Mouse (Mus musculus): Measurements from ENCODE around the gene Tmprss11a.

The Tmprss11a gene

DNA sequence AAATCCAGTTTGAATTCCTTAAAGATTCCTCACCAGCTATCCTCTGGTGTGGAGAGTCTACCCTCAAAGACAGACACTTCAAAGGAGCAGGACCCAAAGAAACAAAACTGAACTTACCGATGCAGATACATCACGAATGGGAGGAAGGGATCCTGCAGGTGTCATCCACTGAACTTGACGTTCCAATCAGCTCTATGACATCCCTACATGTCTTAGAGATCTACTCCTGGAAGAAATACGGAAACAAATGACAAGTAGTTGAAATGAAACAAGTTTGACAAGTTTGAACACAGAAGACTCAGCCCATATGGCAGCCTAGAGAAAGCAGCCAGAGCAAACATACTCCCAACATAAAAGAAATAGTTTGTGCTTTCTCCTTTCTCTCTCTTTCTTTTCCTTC is at the start of gene Tmprss11a:
Tmprss11a (minus strand) TSS at position 101 of the 400 bp plus-strand sequence.
- DNase-seq (ENCODE audit: low spot score): no peak

DNA sequence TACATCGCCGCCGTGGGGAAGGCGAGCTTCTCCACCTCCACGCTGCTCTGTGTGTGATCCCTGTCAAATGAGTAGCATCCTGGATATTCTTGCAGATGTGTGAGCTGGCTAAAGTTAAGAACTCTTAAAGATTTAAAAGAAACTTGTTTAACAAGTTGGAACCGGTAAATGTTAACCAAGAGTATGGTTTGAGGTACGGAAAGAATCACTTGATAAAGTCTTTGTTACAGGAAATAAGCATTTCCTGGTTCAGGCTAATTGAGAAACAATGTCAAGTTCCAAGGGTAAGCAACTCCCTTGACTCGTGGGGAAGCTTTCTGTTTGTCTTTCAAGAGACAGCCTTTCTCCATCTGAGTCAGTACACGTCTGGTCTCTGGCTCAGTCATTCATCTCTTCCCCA is 49.7 kb upstream of the Tmprss11a start, which contains the start of gene Tmprss11g:
Tmprss11g (minus strand) TSS at position 101 of the 400 bp plus-strand sequence.
- no peak for DNase-seq (ENCODE audit: low spot score)

DNA sequence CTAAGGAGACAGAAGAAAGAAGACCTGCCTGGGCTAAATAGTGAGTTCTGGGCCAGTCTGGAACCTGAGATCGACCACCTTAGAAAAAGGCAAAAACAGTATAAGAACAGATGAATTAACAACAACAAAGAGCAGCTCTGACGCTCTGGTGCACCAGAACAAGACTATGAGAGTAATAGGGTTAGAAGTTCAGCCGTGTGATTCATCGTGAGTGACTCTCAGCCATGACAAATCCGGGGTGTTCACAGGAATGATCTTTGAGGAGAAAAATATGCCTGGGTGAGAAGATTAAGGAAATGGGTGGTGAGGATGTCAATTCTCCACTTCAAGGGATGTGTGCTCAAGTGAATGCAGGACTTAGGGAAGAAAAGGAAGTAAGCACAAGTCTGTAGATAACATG is 42.7 kb upstream of the Tmprss11a start:
- no peak for DNase-seq (ENCODE audit: low spot score)

- no peak for DNase-seq (ENCODE audit: low spot score)
Measured at GRCm38 (mm10) chr5:86493453-86493852, 24.7 kb upstream of the Tmprss11a start.

DNA sequence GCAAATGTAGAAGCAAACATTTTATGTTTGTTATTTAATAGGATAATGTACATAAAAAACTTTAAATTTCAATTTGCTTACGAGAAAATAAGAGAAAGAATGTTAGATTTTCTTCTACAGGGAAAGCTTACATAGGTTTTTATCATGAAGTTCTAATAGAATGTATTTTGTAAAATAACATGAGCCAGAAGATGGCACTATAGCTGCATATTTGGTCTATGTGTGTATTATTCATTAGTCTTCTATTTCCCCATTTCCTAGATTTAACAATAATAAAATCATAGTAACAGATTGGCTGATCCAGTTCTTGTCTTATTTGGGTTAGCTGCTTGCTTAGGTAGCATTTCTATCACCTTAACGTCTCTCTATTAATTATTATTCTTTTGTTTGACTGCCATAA is 13.8 kb upstream of the Tmprss11a start:
- DNase-seq (ENCODE audit: low spot score): no peak

- no peak for DNase-seq (ENCODE audit: low spot score)
Measured at GRCm38 (mm10) chr5:86482031-86482430, 13.2 kb upstream of the Tmprss11a start.

DNA sequence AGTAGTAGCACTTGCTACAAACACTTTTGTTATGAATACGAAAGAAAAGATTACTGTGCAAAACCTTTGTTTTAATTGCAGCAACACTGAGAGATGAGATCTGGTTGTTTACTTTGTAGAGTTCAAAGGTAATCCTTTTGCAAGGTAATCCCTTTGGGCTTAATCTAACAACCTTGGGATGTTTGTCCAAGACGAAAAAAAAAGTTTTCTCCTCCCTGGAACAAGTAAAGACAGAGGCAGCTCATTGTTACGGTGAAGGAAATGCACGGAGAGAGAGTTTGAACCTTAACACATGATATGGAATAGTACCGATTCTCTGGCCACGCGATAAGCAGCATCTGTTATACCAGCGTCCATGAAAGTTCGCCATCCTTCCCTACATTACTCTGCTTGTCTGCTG is 5.1 kb upstream of the Tmprss11a start:
- DNase-seq (ENCODE audit: low spot score): no peak

GRCm38 (mm10) chr5:86439306-86439705 is 29.5 kb downstream of the Tmprss11a start:
- no peak for DNase-seq (ENCODE audit: low spot score)

GRCm38 (mm10) chr5:86438548-86438947 is 30.2 kb downstream of the Tmprss11a start:
- DNase-seq (ENCODE audit: low spot score): no peak

DNA sequence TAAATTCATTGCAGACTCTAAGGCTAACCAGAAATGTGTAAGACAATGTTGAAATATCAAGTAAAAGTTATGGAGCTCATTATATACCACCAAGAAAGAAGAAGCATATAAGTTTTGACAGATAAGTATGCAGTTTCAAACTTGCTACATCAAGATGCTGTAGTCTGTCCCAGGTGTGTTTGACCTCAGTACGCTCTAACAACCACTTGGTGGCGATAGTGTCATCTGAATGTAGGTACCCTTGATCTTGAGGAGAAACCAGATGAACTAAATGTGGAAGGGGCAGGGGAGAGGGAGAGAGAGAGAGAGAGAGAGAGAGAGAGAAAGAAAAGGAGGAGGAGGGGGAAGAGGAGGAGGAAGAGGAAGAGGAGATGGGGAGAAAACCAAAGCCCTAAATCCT is 36.1 kb downstream of the Tmprss11a start:
- no peak for DNase-seq (ENCODE audit: low spot score)

GRCm38 (mm10) chr5:86431096-86431495 is 37.7 kb downstream of the Tmprss11a start:
- DNase-seq (ENCODE audit: low spot score): no peak

DNA sequence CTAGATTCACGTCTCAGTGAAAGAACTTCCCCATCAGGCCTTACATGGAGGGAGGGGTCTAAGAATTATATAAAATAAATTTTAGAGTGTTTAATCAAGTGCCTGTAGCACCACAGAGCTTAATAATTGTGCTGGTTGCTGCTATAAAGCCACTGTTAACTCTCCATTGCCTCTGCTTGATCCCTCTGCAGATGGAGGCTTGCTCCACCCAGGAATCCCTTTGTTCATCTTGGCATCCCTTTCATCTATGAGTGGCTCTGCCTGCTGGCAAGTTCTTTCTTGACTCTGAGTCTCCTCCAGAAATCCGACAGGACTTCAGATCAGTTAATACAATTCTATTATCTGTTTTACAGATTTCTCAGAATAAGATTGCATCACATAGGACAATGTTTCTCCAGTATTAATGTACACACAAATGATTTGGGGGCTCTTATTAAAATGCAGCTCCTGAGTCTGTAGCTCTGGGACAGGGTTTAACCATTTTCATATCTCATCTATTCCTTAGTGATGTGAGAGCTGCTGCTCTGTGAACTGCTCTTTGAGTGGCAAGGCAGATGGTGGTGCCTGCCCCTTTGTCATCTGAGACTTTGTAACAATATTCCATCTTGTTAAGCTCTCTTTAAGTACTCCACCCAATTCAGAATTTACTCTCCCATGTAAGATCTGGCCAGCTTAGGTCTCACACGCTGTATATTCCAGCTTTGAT is 47.3 kb downstream of the Tmprss11a start:
- DNase-seq (ENCODE audit: low spot score): no peak

DNA sequence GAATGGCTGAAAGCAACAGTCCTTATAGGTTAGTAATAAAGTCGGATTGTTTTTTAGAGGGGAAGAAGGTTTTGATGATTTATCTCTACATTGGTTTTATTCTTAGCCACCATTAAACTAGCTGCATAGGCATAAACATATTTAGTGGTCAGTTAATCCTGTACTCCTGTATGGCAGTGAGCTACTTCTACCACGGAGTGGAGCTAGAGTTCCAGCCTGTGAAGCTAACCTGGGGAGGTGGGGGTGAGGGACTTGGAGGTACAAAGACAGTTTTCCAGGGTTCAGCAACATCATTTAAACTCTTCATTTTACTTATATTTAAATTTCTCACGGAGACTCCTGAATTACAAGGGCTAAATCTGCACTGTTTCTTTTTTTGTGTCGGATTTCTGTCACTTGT is 49.3 kb downstream of the Tmprss11a start:
- no peak for DNase-seq (ENCODE audit: low spot score)

DNA sequence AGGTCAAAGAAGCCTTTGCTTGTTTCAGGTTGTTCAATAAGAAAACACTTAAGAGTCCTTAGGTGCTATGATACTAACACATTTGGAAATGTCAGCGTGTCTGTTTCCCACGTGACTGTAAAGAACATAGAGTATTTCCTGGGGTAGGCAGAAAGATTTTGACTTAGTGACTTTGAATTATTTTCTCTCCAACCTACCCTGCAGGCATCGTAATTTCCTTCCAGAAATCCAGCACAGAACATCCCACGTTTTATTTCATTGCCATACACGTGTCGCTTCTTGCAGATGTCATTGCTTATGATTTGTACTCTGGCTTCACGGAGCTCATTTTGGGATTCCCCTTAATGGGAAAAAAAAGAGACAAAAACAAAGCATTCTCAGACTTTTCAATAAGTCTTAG is 54.5 kb downstream of the Tmprss11a start:
- DNase-seq (ENCODE audit: low spot score): no peak

GRCm38 (mm10) chr5:86410815-86411214 is 58.0 kb downstream of the Tmprss11a start:
- DNase-seq (ENCODE audit: low spot score): no peak

DNA sequence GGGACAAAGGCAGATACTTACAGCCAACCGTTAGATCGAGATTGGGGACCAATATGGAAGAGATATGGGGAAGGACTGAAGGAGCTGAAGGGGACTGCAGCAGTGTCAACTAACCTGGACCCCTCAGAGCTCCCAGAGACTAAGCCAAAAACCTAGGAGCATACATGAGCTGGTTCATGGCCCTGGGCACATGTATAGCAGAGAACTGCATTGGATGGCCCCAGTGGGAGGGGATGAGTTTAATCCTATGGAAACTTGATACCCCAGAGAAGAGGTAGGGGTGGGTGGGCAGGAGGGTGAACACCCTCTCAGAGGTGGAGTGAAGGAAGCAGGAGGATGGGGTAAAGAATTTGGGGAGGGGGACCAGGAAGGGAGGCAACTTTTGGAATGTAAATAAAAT is 60.8 kb downstream of the Tmprss11a start:
- DNase-seq (ENCODE audit: low spot score): no peak

DNA sequence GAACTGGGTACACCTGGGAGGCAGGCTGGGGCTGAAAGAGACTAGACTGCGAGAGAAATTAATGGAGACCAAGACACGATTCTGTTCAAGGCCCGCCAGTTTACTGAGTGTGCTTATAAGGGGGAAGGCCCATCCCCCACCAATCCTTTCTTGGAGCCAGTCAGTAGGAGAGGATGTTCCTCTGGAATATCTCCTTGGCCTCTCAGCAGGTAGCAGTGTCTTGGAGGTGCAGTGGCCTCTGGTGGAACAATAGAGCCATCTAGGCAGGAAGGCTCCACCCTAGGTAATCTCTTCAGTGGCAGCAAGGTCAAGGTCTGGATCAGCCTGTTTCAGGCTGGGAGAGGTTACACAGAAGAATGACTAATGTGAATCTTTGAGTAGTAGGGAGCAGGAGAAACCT is 61.6 kb downstream of the Tmprss11a start:
- DNase-seq (ENCODE audit: low spot score): no peak

- DNase-seq (ENCODE audit: low spot score): no peak
Measured at GRCm38 (mm10) chr5:86373320-86373719, 95.5 kb downstream of the Tmprss11a start, which contains the start of gene Tmprss11d. Tmprss11d (minus strand) TSS chr5:86373420.

Measured in testis, postnatal 10 days (tissue).